Mouse (Mus musculus): Measurements from ENCODE around the gene Elavl2. TPM values are rescaled to one million over a fixed set of nuclear protein-coding genes. Genes with fewer than 3 reads are reported as not detected.
"Not testable (repeated sequence)": the region's sequence is repeated elsewhere in the genome, so short reads cannot be mapped to it uniquely, and the experiment has no call there.

Gene Elavl2
- polyA plus RNA-seq, 1 experiment from 2014 or later, result 144 TPM

GRCm38 (mm10) chr4:91297706-91298105 lies 102.9 kb downstream of the Elavl2 start:
- no peak overlapping the region for H3K4me3 ChIP-seq
- H3K4me1 ChIP-seq, result peaks cover 15% of the 10 kb centered on the region; the same call in 1 of the 2 replicates
- no peaks in the 10 kb centered on the region for H3K9me3 ChIP-seq
- no peak for ATAC-seq (replicated peaks)
- no peak overlapping the region for H3K9ac ChIP-seq (replicated peaks)
- H3K27me3 ChIP-seq, result no peaks in the 10 kb centered on the region
- no peaks in the 10 kb centered on the region; the same call in 1 of the 2 replicates for H3K36me3 ChIP-seq
- H3K27ac ChIP-seq (replicated peaks), result no peak overlapping the region
- H3K4me2 ChIP-seq (replicated peaks), result no peak overlapping the region

- Histone ChIP-seq H3K4me1 (peaks cover 33% of the 10 kb centered on the region), H3K9ac (replicated peaks) (no peak overlapping the region), H3K9me3 (no peaks in the 10 kb centered on the region), H3K36me3 (no peaks in the 10 kb centered on the region; the same call in 1 of the 2 replicates), H3K4me3 (no peak overlapping the region), H3K27ac (replicated peaks) (no peak overlapping the region), H3K4me2 (replicated peaks) (no peak overlapping the region), H3K27me3 (no peaks in the 10 kb centered on the region)
- 71% methylated on average over 4 of the region's 4 CpGs for WGBS
- ATAC-seq (replicated peaks), result no peak
Observed at GRCm38 (mm10) chr4:91295317-91295716, 105.3 kb downstream of the Elavl2 start.

DNA sequence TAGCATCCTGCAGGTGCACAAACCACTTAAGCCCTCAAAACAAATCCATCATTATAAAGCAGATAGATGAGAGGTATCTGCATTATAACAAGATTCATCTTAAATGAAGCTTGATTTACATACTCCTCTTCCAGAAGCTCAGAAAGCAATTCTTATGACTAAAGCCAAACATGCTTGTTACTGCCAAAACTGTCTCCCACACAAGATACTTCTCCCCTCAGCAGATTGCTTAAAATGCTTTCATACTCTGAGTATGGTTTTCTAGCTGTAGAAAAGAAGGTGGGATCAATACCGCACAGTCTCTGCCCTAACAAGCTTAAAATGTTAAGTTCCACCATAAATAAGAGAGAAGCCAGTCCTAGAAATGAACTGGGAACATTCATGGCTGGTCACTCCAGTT lies 109.1 kb downstream of the Elavl2 start:
- Histone ChIP-seq H3K4me2 (replicated peaks) (no peak overlapping the region), H3K9ac (replicated peaks) (no peak overlapping the region), H3K27me3 (no peaks in the 10 kb centered on the region), H3K9me3 (no peaks in the 10 kb centered on the region), H3K4me1 (peaks cover 44% of the 10 kb centered on the region), H3K4me3 (no peak overlapping the region), H3K36me3 (no peaks in the 10 kb centered on the region), H3K27ac (replicated peaks) (peak overlapping the region; percentile 12; the same call in 1 of the 2 replicates)
- WGBS, result 69% methylated on average over 1 of the region's 1 CpGs
- no peak for ATAC-seq (replicated peaks)

DNA sequence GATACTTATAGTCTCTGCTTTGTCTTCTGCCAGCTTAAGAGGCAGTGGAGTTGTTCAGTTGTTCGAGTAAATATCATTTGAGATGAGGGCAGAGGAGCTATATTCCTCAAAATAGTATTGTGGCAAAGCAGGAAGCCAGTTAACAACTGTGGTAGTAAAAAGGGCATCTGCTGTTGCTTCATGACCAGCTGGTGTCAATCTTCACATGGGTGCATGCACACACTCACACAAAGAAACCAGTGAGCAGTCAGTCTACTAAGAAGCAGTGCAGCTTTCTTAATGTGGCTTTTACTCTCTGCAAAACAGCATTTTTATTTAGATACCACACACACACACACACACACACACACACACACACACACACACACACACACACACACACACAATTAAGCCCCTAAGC lies 110.2 kb downstream of the Elavl2 start:
- WGBS, result 41% methylated on average over 1 of the region's 1 CpGs

DNA sequence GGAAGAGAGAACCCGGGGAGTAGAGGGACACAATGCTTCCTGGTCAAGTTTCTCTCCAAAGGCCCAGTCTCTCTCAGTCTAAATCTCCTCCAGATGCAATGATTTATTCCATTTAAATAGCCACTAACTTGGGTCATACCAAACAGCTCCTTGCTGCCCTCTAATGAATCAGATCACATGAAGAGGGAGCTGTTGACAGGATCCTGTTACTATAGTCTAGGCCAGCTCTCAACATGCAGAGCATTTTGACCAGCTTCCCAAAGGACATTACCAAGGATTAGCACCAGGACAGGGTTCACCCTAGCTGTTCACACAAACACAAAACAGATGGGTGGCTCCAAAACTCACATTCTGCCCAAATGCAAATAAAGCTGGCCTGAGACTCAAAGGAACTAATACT lies 111.4 kb downstream of the Elavl2 start:
- no peak overlapping the region for H3K4me2 ChIP-seq (replicated peaks)
- 0 out of 2 replicates have a peak overlapping the region, but pooled peaks have one; percentile 37 for H3K27ac ChIP-seq (replicated peaks)
- ATAC-seq (replicated peaks), result 0 out of 2 replicates have a peak, but pooled peaks have one; percentile 39
- 96% methylated on average over 1 of the region's 1 CpGs for whole genome bisulfite sequencing
- no peaks in the 10 kb centered on the region for H3K36me3 ChIP-seq
- H3K9ac ChIP-seq (replicated peaks), result no peak overlapping the region
- no peaks in the 10 kb centered on the region for H3K9me3 ChIP-seq
- H3K27me3 ChIP-seq, result no peaks in the 10 kb centered on the region
- H3K4me1 ChIP-seq, result peaks cover 42% of the 10 kb centered on the region
- no peak overlapping the region for H3K4me3 ChIP-seq

More for the DNA sequence above, 110.2 kb downstream of the Elavl2 start:
- Histone ChIP-seq H3K9ac (replicated peaks) (no peak overlapping the region), H3K36me3 (no peaks in the 10 kb centered on the region), H3K27me3 (no peaks in the 10 kb centered on the region), H3K4me1 (peaks cover 44% of the 10 kb centered on the region), H3K9me3 (no peaks in the 10 kb centered on the region), H3K27ac (replicated peaks) (peak overlapping the region; percentile 52), H3K4me2 (replicated peaks) (no peak overlapping the region), H3K4me3 (no peak overlapping the region)
- ATAC-seq (replicated peaks), result peak; percentile 47

- Histone ChIP-seq H3K4me3 (no peak overlapping the region), H3K9ac (replicated peaks) (no peak overlapping the region), H3K4me2 (replicated peaks) (no peak overlapping the region), H3K4me1 (peaks cover 4% of the 10 kb centered on the region), H3K27ac (replicated peaks) (no peak overlapping the region), H3K27me3 (no peaks in the 10 kb centered on the region), H3K9me3 (no peaks in the 10 kb centered on the region), H3K36me3 (no peaks in the 10 kb centered on the region)
- WGBS, result 76% methylated on average over 1 of the region's 1 CpGs
- ATAC-seq (replicated peaks), result no peak
Observed at GRCm38 (mm10) chr4:91268390-91268789, 132.2 kb downstream of the Elavl2 start.

GRCm38 (mm10) chr4:91263733-91264440 lies 136.7 kb downstream of the Elavl2 start:
- no peak overlapping the region for H3K4me2 ChIP-seq (replicated peaks)
- no peaks in the 10 kb centered on the region for H3K36me3 ChIP-seq
- H3K27me3 ChIP-seq, result no peaks in the 10 kb centered on the region
- no peak overlapping the region for H3K27ac ChIP-seq (replicated peaks)
- H3K9me3 ChIP-seq, result no peaks in the 10 kb centered on the region
- ATAC-seq (replicated peaks), result peak; percentile 41; the same call in 1 of the 2 replicates
- no peak overlapping the region for H3K4me3 ChIP-seq
- WGBS, result 89% methylated on average over 19 of the region's 19 CpGs
- no peak overlapping the region for H3K9ac ChIP-seq (replicated peaks)
- peaks cover 4% of the 10 kb centered on the region for H3K4me1 ChIP-seq

DNA sequence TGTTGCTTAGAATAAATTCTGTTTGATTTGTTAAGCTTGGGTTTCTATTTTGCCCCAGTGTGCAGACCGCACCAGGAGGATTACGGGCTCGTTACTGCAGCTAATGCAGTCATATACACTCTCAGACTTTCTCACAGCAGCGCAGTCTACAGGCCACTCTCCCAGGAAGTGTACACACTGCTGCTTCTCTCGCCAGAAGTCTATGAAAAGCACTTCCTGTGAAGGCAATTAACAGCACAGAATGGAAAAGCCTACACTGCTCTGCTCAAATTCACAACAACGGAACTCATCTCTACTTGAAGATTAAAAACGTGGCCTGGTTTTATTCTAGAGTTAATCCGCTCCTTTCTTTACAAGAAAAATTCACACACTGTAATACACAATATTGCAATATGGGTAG lies 137.7 kb downstream of the Elavl2 start:
- H3K4me3 ChIP-seq, result no peak overlapping the region
- peaks cover 4% of the 10 kb centered on the region for H3K4me1 ChIP-seq
- ATAC-seq (replicated peaks), result no peak
- no peaks in the 10 kb centered on the region for H3K36me3 ChIP-seq
- no peak overlapping the region for H3K9ac ChIP-seq (replicated peaks)
- H3K9me3 ChIP-seq, result no peaks in the 10 kb centered on the region
- H3K4me2 ChIP-seq (replicated peaks), result no peak overlapping the region
- H3K27ac ChIP-seq (replicated peaks), result no peak overlapping the region
- 72% methylated on average over 8 of the region's 8 CpGs for WGBS
- H3K27me3 ChIP-seq, result no peaks in the 10 kb centered on the region

DNA sequence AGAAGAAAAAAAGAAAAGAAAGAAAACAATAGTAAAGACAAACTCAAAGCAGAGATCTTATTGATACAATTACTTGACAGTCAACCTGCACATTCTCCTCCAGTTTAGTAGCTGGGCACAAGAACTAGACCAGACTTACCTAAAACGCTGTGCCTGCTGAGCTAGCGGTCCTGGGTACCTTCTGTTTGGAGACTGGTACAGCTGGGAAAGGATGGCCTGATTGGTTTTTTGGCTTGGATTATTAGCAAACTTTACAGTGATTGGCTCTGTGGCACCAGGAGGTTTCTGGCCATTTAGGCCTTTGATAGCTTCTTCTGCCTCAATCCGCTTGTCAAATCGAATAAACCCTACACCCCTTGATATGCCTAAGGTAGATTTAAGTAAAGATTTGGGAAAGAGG lies 140.0 kb downstream of the Elavl2 start:
- 89% methylated on average over 4 of the region's 4 CpGs for WGBS
- Histone ChIP-seq H3K27ac (replicated peaks) (no peak overlapping the region), H3K36me3 (no peaks in the 10 kb centered on the region), H3K9ac (replicated peaks) (no peak overlapping the region), H3K4me2 (replicated peaks) (no peak overlapping the region), H3K9me3 (no peaks in the 10 kb centered on the region), H3K4me1 (no peaks in the 10 kb centered on the region), H3K4me3 (no peak overlapping the region), H3K27me3 (no peaks in the 10 kb centered on the region)
- no peak for ATAC-seq (replicated peaks)

DNA sequence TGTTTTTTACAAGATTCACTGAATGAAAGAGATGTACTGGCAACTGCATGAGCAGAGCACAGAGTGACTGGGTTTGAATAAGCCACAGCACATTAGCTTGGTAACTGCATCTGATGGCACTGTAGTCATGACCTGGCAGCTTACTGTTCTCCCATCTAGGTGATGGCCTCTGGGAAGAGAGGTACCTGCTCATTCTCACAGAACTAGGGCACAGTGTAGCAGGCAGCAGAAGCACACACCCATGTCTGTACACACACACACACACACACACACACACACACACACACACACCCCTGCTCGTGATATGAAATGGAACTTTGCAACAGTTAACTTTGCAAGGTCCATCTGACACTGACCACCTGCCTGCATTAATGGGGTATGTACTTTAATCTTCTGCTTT lies 151.9 kb downstream of the Elavl2 start:
- Histone ChIP-seq H3K9me3 (no peaks in the 10 kb centered on the region), H3K9ac (replicated peaks) (no peak overlapping the region), H3K4me3 (no peak overlapping the region), H3K36me3 (no peaks in the 10 kb centered on the region), H3K27ac (replicated peaks) (no peak overlapping the region), H3K27me3 (no peaks in the 10 kb centered on the region), H3K4me1 (peaks cover 19% of the 10 kb centered on the region), H3K4me2 (replicated peaks) (no peak overlapping the region)
- 62% methylated on average over 1 of the region's 1 CpGs for WGBS
- ATAC-seq (replicated peaks), result no peak

DNA sequence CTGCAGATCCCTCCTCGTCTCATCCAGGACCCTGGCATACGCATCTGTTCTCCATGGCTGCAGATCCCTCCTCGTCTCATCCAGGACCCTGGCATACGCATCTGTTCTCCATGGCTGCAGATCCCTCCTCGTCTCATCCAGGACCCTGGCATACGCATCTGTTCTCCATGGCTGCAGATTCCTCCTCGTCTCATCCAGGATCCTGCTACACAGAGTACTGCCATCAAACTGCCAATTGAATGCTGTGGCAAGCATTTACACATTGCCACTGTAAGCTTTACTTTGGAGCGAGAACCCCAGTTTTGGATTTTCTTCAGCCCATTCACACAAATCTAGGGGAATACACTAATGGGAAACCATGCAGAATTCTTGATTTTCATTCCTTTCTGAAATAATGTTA lies 155.4 kb downstream of the Elavl2 start:
- H3K4me2 ChIP-seq (replicated peaks); H3K9me3 ChIP-seq; H3K27me3 ChIP-seq; H3K4me3 ChIP-seq; H3K36me3 ChIP-seq; ATAC-seq (replicated peaks); H3K9ac ChIP-seq (replicated peaks): not testable (repeated sequence)
- WGBS, result 63% methylated on average over 7 of the region's 8 CpGs
- H3K27ac ChIP-seq (replicated peaks), result peak overlapping the region; percentile 77; the same call in 1 of the 2 replicates
- peaks cover 19% of the 10 kb centered on the region for H3K4me1 ChIP-seq

GRCm38 (mm10) chr4:91244554-91244953 lies 156.0 kb downstream of the Elavl2 start:
- Histone ChIP-seq H3K9me3 (no peaks in the 10 kb centered on the region), H3K4me3 (no peak overlapping the region), H3K36me3 (no peaks in the 10 kb centered on the region), H3K9ac (replicated peaks) (no peak overlapping the region), H3K4me1 (peaks cover 15% of the 10 kb centered on the region), H3K4me2 (replicated peaks) (no peak overlapping the region), H3K27me3 (no peaks in the 10 kb centered on the region), H3K27ac (replicated peaks) (peak overlapping the region; percentile 77)
- peak; percentile 56 for ATAC-seq (replicated peaks)
- 60% methylated on average over 9 of the region's 9 CpGs for WGBS

DNA sequence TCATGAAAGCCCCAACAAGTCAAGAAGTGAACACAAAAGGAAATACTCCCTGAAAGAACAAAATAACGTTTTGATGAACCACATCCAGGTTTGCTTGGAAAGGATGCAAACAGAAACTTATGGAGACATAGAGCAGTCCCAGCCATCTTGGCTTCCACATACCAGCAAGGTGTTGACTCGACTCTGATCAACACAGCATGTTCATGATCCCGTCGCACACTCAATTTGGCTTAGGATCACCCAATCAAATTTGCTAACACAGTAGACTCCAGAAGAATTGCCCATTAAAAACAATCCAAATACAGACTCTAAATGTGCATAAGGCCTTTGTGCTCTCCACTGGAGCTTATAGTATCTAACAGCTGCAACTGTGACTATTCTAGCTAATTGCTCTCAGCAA lies 156.7 kb downstream of the Elavl2 start:
- H3K4me2 ChIP-seq (replicated peaks), result no peak overlapping the region
- H3K27ac ChIP-seq (replicated peaks), result peak overlapping the region; percentile 77
- WGBS, result 75% methylated on average over 4 of the region's 4 CpGs
- H3K9me3 ChIP-seq, result no peaks in the 10 kb centered on the region
- peak; percentile 33; the same call in 1 of the 2 replicates for ATAC-seq (replicated peaks)
- H3K9ac ChIP-seq (replicated peaks), result no peak overlapping the region
- H3K27me3 ChIP-seq, result no peaks in the 10 kb centered on the region
- H3K4me3 ChIP-seq, result no peak overlapping the region
- peaks cover 12% of the 10 kb centered on the region; the same call in 1 of the 2 replicates for H3K4me1 ChIP-seq
- H3K36me3 ChIP-seq, result no peaks in the 10 kb centered on the region

Data from forebrain, embryonic 15.5 days (tissue).